Mouse (Mus musculus) heart, postnatal 0 days (tissue): ENCODE measurements around the gene Frmpd1. TPM values are rescaled to one million over a fixed set of nuclear protein-coding genes. Genes with fewer than 3 reads are reported as not detected.

Source experiments
- ATAC-seq: fragments of 200-750 bp; cut with Nextera tagmentation; 2 replicates; pipeline ENCODE4 v1.8.0; 2017; ENCODE audit warnings: low read depth, moderate number of reproducible peaks, moderate library complexity; ENCODE audit not compliant: insufficient read depth
- DNase-seq: peaks from one replicate; pipeline ENCODE4 v3.0.0-alpha.2; 2016; ENCODE audit warnings: low spot score
- H3K27ac ChIP-seq: fragments of 300-500 bp; sonication (generic); 2 replicates; pipeline ENCODE4 v1.5.1; 2014; ENCODE audit warnings: low read depth, mild to moderate bottlenecking
- H3K27me3 ChIP-seq: fragments of 300-500 bp; sonication (generic); 2 replicates; pipeline ENCODE4 v1.6.1; 2014; ENCODE audit warnings: low read length, mixed read lengths; ENCODE audit not compliant: control insufficient read depth, insufficient read depth
- H3K36me3 ChIP-seq: fragments of 300-500 bp; sonication (generic); replicated peaks from 2 replicates; pipeline ENCODE4 v1.6.1; 2014; ENCODE audit warnings: low read length, mixed read lengths; ENCODE audit not compliant: control insufficient read depth, insufficient read depth
- H3K4me1 ChIP-seq: fragments of 300-500 bp; sonication (generic); 2 replicates; pipeline ENCODE4 v1.6.1; 2014; ENCODE audit warnings: antibody characterized with exemption; ENCODE audit not compliant: control insufficient read depth, insufficient read depth
- H3K4me2 ChIP-seq: fragments of 300-500 bp; sonication (generic); 2 replicates; pipeline ENCODE4 v1.6.1; 2014; ENCODE audit warnings: low read depth, mild to moderate bottlenecking, low read length, moderate library complexity
- H3K4me3 ChIP-seq: fragments of 300-500 bp; sonication (generic); 2 replicates; pipeline ENCODE4 v1.5.1; 2014; ENCODE audit warnings: low read depth, low read length
- H3K9ac ChIP-seq: fragments of 300-500 bp; sonication (generic); replicated peaks from 2 replicates; pipeline ENCODE4 v1.6.1; 2014; ENCODE audit warnings: low read depth, low read length, mixed read lengths
- H3K9me3 ChIP-seq: fragments of 300-500 bp; sonication (generic); replicated peaks from 2 replicates; pipeline ENCODE4 v1.6.1; 2016; ENCODE audit warnings: low read length; ENCODE audit not compliant: control insufficient read depth
- CTCF ChIP-seq: IDR thresholded peaks from 2 replicates; pipeline ENCODE4 v1.5.1; 2016; ENCODE audit warnings: antibody characterized with exemption, control low read depth, low read depth
- EP300 ChIP-seq: IDR thresholded peaks from 2 replicates; pipeline ENCODE4 v1.6.1; 2016; ENCODE audit warnings: antibody characterized with exemption, low read depth
- WGBS: fragments of 180-500 bp; shearing (Covaris S2); extraction: QIAGEN DNeasy Blood & Tissue Kit; methylation state at CpG from one replicate; pipeline ENCODE4 v1.1.7; 2014; 5-methylcytosine and 5-hydroxymethylcytosine counted together
- polyA plus RNA-seq: library from polyadenylated mRNA; unstranded; fragments of >200 nt; fragmentation: Nextera tagmentation; extraction: Ambion mirVana; gene quantifications from 2 replicates; pipeline ENCODE4 v1.2.1, GENCODE M21; 2015
- total RNA-seq: library from RNA; depleted of rRNA; stranded (reverse); fragments of >200 nt; gene quantifications from 2 replicates; pipeline ENCODE4 v1.2.3, GENCODE M21; 2014; ENCODE audit warnings: low replicate concordance; rRNA removed

Frmpd1 gene
- total RNA-seq (1.8 and 4.4 TPM in 2 replicates), polyA plus RNA-seq (0.90 and 1.1 TPM in 2 replicates)

DNA sequence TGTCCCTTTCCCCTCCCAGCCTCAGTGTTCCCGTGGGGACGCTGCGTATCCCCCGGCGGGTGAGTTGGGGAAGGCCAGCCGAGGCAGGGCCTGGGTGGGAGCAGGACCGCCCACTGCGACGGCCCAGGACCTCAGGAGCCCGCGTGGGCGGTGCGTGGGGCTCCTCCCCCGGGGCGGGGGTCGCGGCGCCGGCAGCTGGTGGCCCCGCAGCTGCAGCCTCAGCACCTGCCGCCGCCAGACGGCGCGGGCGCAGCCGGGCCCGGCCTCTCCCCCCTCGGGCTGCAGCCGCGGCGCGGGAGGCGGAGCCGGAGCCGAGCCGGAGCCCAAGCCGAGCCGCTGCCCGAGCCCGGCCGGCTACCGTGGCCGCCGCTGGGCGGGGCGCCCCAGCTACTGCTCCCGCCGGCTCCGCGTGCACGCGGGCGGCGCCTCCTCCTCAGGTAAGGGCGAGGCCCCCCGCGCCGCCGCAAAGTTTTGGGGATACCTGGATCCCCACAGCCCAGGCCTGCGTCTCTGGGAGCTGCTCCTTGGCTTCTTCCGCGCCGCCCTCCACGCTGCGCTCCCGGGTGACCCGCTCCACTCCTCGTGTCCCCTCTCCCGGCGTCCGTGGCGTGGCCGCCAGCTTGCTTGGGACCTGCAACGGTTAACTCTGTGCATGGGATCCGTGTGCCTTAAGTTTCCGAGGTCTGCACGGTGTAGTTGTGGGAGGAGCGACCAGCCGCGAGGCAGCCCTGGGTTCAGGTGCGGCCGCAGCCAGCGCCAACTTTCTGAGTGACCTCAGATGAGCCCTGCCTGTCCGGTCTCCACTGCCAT lies at the start of gene Frmpd1:
Gene Frmpd1 (plus strand): TSS at position 355 of the 810 bp plus-strand sequence.
- Histone ChIP-seq H3K4me3 (peak within 1 kb of the TSS; percentile 72), H3K9me3 (no peaks in the 10 kb centered on the region), H3K4me2 (peak within 1 kb of the TSS; percentile 99), H3K9ac (peak within 1 kb of the TSS; percentile 61), H3K36me3 (no peaks in the 10 kb centered on the region), H3K27ac (peak within 1 kb of the TSS; percentile 39; the same call in 1 of the 2 replicates), H3K4me1 (peaks cover 6% of the 10 kb centered on the region), H3K27me3 (peaks cover 14% of the 10 kb centered on the region; the same call in 1 of the 2 replicates)
- WGBS = under 1% methylated on average over 69 of the region's 85 CpGs
- TF ChIP-seq EP300 = no peak
- TF ChIP-seq CTCF = no peak
- peak; percentile 63 for DNase-seq
- peak; percentile 84 for ATAC-seq

DNA sequence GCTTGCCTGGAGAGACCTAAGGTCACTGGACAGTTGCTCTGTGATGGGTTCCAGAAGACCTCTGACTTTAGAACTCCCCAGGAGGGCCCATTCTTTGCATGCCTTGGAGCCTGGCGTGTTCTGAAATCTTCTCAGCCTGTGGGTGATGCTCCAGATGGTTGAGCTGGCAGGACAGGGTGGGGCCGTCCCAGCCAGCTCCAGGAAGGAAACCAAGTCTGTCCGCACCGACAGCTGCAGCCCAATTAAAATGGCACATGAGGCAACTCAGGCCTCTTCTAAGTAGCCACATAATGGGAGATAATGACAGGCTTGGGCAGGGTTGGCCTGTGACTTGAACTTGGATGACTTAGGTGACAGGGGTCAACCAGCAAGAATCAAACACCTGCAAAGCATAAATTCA lies 47.0 kb upstream of the Frmpd1 start:
- ATAC-seq (no peak), DNase-seq (no peak)
- 46% methylated on average over 4 of the region's 4 CpGs for WGBS
- TF ChIP-seq CTCF (no peak), EP300 (no peak)
- Histone ChIP-seq H3K4me3 (no peak overlapping the region), H3K36me3 (no peaks in the 10 kb centered on the region), H3K9ac (no peak overlapping the region), H3K4me2 (no peak overlapping the region), H3K4me1 (no peaks in the 10 kb centered on the region), H3K9me3 (no peaks in the 10 kb centered on the region), H3K27ac (no peak overlapping the region), H3K27me3 (no peaks in the 10 kb centered on the region)

DNA sequence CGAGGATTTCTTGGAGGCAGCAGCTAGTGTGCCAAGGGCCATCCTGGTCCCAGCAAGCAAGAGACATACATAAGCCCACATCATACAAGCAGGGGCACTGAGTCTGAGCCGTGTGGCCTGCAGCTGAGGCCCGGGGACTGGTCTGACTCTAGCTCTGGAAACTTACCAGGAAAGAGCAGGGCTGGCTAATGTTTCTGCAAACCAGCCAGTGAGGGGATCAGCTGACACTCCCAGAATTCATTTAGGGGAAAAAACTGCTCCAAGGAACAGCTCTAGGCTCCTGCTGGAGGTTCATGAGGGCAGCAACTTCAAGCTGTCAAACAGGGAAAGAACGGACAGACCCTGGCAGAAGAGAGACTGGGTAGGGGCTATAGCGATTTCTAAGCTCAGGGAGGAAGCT lies 42.8 kb upstream of the Frmpd1 start:
- Histone ChIP-seq H3K4me3 (no peak overlapping the region), H3K27me3 (no peaks in the 10 kb centered on the region), H3K4me2 (no peak overlapping the region), H3K27ac (no peak overlapping the region), H3K4me1 (no peaks in the 10 kb centered on the region), H3K36me3 (no peaks in the 10 kb centered on the region), H3K9me3 (no peaks in the 10 kb centered on the region), H3K9ac (no peak overlapping the region)
- no peak for TF ChIP-seq EP300
- TF ChIP-seq CTCF = no peak
- ATAC-seq (no peak), DNase-seq (no peak)
- 55% methylated on average over 5 of the region's 5 CpGs for WGBS

DNA sequence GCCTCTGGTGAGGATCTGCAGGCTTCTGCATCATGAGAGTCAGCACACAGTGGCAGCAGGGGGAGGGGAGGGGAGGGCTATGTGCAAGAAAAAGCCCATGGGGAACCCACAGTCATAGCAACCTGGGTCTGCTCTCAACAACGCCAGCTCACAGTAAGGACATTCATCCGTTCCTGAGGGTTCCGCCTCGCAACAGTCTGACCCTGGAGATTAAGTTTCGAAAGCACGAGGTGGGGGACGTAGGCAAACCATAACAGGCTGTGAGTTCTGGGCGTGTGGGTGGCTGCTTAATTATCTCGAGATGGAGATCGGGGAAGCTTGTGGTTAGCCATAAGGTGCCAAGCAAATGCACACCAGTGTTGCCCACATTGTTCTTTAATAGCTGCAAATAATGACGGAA lies 42.3 kb upstream of the Frmpd1 start:
- ATAC-seq (no peak), DNase-seq (no peak)
- Histone ChIP-seq H3K4me3 (no peak overlapping the region), H3K36me3 (no peaks in the 10 kb centered on the region), H3K27me3 (no peaks in the 10 kb centered on the region), H3K9ac (no peak overlapping the region), H3K4me2 (no peak overlapping the region), H3K4me1 (no peaks in the 10 kb centered on the region), H3K9me3 (no peaks in the 10 kb centered on the region), H3K27ac (no peak overlapping the region)
- whole genome bisulfite sequencing = 41% methylated on average over 11 of the region's 11 CpGs
- TF ChIP-seq EP300 (no peak), CTCF (no peak)

DNA sequence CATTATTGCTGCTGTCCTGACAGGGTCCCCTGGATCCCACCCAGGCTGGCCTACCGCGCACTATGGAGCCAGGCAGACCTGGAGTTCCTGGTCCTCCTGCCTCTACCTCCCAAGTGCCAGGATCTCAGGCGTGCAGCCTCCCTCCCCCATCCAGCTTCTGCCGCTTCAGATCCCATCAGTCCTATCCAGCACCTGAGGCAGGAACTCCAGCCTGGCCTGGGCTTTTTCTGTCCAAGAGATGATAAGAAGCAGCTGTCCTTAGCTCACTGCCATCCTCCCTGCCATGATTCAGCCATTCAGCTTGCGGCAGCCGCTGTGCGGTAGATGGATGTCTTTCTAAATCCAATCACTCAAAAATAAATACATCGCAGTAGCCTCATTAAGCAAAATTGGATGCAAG lies 41.7 kb upstream of the Frmpd1 start:
- H3K4me3 ChIP-seq = no peak overlapping the region
- no peak for DNase-seq
- H3K4me2 ChIP-seq = no peak overlapping the region
- no peaks in the 10 kb centered on the region for H3K36me3 ChIP-seq
- no peak overlapping the region for H3K27ac ChIP-seq
- WGBS = 55% methylated on average over 8 of the region's 8 CpGs
- no peaks in the 10 kb centered on the region for H3K4me1 ChIP-seq
- TF ChIP-seq CTCF = no peak
- TF ChIP-seq EP300 = no peak
- no peak for ATAC-seq
- no peak overlapping the region for H3K9ac ChIP-seq
- no peaks in the 10 kb centered on the region for H3K27me3 ChIP-seq
- H3K9me3 ChIP-seq = no peaks in the 10 kb centered on the region
